Mouse (Mus musculus) kidney, adult 8-10 months (tissue): ENCODE results near the gene Trim30d.
A peak's percentile ranks its signal among the peaks of the same experiment; 100 is the strongest.
"Not testable (repeated sequence)": the region's sequence is repeated elsewhere in the genome, so short reads cannot be mapped to it uniquely, and the experiment has no call there.

Source experiments
- DNase-seq, 2 experiments: peaks; one replicate each; pipeline ENCODE4 v3.0.0; 2022

Gene Trim30d

DNA sequence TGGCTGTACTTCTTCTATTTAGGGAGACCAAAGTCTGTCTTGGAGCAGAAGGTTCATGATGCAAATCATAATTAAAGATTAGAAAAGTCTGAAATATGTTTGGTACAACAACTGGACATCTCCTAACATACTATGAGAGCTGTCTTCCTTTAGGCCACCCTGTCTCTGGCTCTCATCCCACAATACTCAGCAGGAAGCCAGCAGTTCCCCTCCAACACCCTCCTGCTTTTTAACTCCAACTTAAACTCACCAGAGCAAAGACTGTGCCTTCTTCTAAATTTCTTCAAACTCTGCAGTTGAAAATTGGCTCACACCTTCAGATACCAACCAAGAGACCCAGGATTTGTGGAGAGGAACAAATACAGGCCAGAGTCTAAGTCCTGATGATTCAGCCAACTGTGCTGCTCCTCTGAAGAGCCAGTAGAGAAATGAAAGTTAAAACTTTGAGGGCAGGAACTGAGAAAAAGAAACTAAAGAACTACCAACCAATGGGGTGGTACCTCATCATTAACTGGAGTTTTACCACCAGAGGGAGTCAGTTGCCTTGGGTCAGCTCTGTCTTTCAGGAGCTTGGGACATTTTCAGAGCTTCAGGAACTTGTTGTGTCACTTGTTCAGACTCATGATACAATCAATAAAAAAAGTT, at the start of gene Trim30d:
Trim30d (minus strand) TSS at position 429 of the 645 bp plus-strand sequence.
- DNase-seq: not testable (repeated sequence)

DNA sequence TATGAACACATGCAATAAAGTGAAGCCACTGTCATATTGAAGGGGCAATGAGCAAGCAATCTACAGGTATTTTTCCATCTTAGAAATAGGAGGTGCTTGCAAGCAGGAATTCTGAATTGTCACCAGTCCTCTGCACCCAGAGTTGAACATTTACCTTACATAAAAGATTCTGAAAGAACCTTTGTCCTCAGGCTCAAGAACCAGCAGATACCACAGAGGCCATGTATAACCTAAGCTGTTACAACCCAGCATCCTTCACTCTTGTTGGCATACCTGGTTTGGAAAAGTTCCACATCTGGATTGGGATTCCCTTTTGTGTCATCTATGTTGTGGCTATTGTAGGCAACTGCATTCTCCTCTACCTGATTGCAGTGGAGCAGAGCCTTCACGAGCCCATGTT, 45.1 kb upstream of the Trim30d start:
- no peak for DNase-seq

DNA sequence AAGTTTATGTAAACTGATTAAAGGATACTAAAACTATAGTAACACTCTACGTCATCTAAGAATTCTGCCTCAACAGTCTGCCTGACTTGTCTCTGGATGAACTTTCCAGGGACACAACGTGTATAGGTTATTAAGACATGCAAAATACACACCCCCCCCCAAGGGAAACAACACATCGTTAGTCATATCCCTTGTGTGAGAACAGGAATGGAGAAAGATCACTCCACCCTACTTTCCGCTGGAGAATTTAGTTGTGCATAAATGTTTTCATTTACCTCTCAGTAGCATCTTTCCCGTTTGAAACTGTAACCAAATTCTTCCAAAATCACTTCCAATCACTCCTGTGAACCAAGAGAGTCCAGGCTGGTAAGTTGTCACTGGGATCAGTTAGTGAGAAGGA, 42.2 kb upstream of the Trim30d start, which contains the start of gene Olfr651:
Olfr651 (plus strand) TSS at position 301 of the 400 bp plus-strand sequence.
- DNase-seq: no peak

DNA sequence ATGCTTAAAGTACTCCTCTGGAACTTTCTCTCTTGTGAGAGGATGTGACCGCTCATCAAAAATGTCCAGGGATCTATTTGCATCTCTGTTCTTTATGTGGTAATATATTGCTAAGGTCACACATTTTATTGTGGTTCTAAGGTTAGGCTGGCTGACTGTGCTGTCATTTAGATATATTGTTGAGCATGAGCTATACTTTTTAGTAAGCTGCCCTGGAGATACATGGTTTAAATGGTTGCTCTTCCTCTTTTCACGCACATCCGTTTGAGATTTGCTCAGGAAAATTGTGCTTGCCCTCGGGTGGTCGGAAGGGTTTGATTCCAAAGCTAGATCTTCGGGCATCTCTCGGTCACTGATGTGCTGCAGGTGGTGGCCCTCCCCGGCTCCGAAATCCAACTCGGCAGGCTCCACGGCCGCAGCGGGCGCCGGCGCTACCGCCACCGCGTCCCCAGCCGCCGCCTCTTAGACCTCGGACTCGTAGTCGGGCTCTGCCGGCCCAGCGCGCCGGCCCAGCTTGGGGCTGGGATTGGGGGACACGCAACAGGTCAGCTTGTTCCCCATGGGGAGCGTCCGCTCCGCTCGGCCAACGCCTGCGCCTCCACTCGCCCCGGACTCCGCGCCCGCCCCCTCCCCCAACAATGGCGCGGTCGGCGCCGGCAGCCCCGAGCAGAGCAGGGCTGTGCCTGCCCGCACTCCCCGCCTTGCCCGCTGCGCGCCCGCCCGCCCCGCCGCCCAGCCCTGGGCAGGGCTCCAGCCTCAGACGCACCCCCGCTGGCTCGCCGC, 5.9 kb downstream of the Trim30d start:
- no peak for DNase-seq

DNA sequence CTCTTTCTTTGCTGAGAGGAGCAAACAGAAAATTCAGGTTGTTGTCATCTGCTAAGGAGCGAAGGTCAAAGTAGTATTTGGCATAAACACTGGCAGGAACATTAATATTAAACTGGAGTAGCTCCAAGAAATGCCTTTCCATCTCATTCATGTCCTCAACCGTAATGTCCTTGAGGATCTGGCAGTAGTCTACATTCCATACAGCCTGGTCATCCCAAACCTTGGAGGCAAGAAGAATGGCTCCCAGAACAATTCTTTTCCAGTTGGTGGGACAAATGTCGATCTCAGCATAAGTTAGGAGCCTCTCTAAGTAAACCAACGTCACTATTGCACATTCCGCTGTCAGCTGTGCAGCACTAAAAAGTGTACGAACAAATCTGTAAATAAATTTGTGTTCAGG, 6.5 kb downstream of the Trim30d start:
- DNase-seq: not testable (repeated sequence)

DNA sequence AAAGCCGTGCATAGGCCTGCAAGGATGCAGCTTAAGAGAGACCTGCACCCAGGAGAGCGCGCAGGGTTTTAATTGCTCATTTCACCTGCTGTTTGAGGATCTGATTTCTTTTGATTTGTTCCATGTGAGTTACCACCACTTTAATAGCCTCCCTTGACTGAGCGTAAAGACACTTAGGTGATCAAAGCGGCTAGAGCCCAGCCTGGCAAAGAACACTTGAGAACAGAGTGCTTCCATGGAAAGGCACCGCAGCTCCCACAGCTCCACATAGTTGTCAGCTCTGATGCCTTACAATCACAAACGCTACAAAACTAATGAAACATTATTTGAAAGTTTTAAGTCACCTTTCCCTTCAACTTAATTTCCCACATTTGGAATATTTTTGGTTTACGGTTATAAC, 8.2 kb downstream of the Trim30d start:
- DNase-seq: not testable (repeated sequence)

DNA sequence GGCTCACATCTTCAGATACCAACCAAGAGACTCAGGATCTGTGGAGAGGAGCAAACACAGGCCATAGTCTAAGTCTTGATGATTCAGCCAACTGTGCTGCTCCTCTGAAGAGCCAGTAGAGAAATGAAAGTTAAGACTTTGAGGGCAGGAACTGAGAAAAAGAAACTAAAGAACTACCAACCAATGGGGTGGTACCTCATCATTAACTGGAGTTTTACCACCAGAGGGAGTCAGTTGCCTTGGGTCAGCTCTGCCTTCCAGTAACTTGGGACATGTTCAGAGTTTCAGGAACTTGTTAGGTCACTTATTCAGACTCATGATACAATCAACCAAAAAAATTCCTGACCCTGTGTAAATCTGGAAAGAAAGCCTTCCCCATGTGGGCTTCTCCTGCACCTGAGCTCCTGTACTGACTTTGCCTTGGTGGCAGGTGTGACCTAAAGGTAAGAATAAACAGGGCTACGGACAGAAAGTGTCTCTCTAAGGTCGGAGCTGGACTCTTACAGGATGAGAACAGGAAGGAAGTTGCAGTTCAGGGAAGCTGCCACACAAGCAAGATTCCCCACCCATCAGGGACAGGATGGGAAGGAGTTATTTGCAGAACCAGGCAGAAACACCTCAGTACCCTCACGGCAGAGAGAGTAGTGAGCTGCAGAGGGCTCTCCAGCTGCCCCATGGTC, 42.4 kb downstream of the Trim30d start, which contains the start of gene Trim30a:
Trim30a (minus strand) TSS at position 129 of the 680 bp plus-strand sequence.
- DNase-seq: peak; percentile 10 to 23

DNA sequence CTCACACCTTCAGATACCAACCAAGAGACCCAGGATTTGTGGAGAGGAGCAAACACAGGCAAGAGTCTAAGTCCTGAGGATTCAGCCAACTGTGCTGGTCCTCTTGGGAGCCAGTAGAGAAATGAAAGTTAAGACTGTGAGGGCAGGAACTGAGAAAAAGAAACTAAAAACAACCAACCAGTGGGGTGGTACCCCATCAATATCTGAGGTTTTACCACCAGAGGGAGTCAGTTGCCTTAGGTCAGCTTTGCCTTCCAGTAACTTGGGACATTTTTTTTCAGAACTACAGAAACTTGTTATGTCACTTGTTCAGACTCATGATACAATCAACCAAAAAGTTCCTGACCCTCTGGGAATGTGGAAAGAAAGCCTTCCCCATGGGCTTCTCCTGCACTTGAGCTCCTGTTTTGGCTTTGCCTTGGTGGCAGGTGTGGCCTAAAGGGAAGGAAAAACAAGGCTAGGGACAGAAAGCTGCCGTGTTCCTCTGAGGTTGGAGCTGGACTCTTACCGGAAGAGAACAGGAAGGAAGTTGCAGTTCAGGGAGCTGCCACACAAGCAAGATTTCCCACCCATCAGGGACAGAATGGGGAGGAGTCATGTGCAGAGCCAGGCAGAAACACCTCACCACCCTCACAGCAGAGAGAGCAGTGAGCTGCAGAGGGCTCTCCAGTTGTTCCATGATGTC, 61.5 kb downstream of the Trim30d start:
- DNase-seq: peak; percentile 7 to 26
